Mouse (Mus musculus) erythroid progenitor cell, adult 5-6 weeks (primary cell): ENCODE measurements around the gene Slc46a3. TPM values are rescaled to one million over a fixed set of nuclear protein-coding genes. Genes with fewer than 3 reads are reported as not detected.

Experiments
- ATAC-seq: replicated peaks from 2 replicates; pipeline ENCODE4 v1.8.0; 2016; ENCODE audit warnings: moderate number of reproducible peaks, mild to moderate bottlenecking, moderate TSS enrichment, inconsistent platforms; ENCODE audit not compliant: poor library complexity, low FRiP score, severe bottlenecking
- total RNA-seq, 2 experiments: library from RNA; stranded (forward) in 1 of 2; stranded (reverse) in 1 of 2; fragments of 150-400 nt in 1 of 2; fragments of 186-747, 209-891 nt in 1 of 2; gene quantifications; 2 replicates each; pipeline versions ENCODE4 v1.2.3 to v1.2.4; 2015 to 2017; ENCODE audit warnings: low replicate concordance in 2 of 2

The Slc46a3 gene
- total RNA-seq, 2 experiments from 2014 or later: 18.1 to 40.7 TPM

DNA sequence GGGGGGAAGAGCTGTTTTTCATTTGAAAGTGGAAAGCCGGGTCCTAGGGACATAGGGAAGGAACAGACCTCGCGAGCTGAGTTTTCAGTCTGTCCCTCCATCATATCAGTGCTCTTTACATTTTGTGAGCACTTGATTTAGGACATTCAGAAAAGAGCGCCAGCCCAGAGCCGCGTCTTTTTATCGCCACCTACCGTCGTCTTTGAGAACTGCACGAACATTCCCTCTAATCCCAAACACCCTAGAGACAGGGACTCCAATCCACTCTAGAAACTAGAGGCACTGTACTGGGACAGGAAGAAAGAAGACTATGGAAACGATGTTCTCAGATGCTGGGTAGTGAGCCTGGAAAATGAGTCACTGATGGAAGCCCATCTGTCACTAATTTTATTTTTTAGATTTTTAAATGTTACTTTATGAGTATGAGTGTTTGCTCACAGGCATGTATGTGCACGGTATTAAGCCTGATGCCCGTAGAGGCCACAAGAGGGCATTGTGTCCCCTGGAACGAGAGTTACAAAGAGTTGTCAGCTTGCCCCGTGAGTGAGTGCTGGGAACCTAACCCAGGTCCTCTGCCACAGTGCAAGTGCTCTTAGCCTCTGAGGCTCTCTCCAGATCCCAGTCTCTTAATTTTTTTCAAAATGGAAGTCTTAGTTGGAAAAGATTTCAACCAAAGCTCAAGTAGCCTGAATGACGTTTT is 46.3 kb downstream of the Slc46a3 start:
- ATAC-seq: no peak

- no peak for ATAC-seq
Observed at GRCm38 (mm10) chr5:147847361-147847760, 47.3 kb downstream of the Slc46a3 start.

- no peak for ATAC-seq
Observed at GRCm38 (mm10) chr5:147845319-147845718, 49.3 kb downstream of the Slc46a3 start.

- no peak for ATAC-seq
Observed at GRCm38 (mm10) chr5:147843340-147843739, 51.3 kb downstream of the Slc46a3 start.

DNA sequence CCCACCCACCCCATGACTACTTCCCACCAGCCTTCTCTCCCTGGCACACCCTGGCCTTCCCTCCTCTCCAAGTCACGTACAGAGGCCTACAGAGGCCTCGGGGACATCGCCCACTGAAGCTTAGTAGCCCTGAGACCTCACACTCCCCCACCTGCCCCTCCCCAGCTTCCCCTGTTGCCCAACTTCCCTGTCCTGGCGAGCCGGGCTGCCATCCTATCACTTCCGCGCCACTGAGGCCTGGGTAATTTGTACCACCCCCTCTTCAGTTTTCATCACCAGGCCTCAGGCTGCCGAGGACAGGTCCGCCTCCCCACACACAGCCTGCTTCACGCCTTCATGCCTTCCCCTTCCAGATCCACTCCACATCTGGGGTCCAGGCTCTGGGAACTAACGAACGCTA is 55.2 kb downstream of the Slc46a3 start:
- no peak for ATAC-seq

GRCm38 (mm10) chr5:147834841-147835500 is 59.6 kb downstream of the Slc46a3 start:
- ATAC-seq: no peak

DNA sequence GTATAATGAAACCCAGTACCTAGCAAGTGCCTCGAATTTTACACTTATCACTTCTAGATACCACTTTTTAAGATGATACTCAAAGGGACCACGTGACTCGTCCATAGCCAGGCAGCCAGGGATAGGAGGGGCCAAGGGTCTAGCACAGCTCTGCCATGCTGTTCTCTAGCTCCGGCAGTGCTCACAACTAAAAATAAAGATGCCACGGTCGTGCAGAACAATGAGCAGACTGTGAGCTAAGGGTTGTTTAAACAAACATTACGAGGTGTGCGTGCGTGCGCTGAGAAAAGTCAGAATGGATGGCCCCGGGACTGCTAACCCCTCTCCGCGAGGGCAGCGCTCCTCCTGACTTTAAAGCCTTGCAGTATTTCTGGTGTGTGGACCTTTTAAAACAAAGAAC is 61.8 kb downstream of the Slc46a3 start:
- no peak for ATAC-seq

GRCm38 (mm10) chr5:147828846-147829245 is 65.8 kb downstream of the Slc46a3 start:
- no peak for ATAC-seq

Other genes with a start within 250 kb of the Slc46a3 start
- gene Flt1, start 168.8 kb downstream of the Slc46a3 start, total RNA-seq (2015; ENCODE audit: low replicate concordance): 1.4 TPM in 1 of 2 replicates, not detected in the other
- 0.64 TPM in 1 of 2 replicates, not detected in the other for gene Flt1, start 168.8 kb downstream of the Slc46a3 start, total RNA-seq (2017; ENCODE audit: low replicate concordance)
- 31.7 and 62.5 TPM in 2 replicates for gene Pomp, start 34.4 kb downstream of the Slc46a3 start, total RNA-seq (2015; ENCODE audit: low replicate concordance)
- 35.2 and 60.7 TPM in 2 replicates for gene Pomp, start 34.4 kb downstream of the Slc46a3 start, total RNA-seq (2017; ENCODE audit: low replicate concordance)
- gene Mtus2, start 62.5 kb upstream of the Slc46a3 start, total RNA-seq (2015; ENCODE audit: low replicate concordance): not detected in 2 replicates
- 0.30 TPM in 1 of 2 replicates, not detected in the other for gene Mtus2, start 62.5 kb upstream of the Slc46a3 start, total RNA-seq (2017; ENCODE audit: low replicate concordance)